Mouse (Mus musculus) intestine, embryonic 16.5 days (tissue): ENCODE measurements around the gene Acta2. TPM values are rescaled to one million over a fixed set of nuclear protein-coding genes. Genes with fewer than 3 reads are reported as not detected.

Experiments
- ATAC-seq: fragments of 200-750 bp; cut with Nextera tagmentation; 2 replicates; pipeline ENCODE4 v1.8.0; 2017; ENCODE audit warnings: moderate TSS enrichment, moderate library complexity
- H3K27ac ChIP-seq: fragments of 300-500 bp; sonication (generic); 2 replicates; pipeline ENCODE4 v1.5.1; 2014; ENCODE audit warnings: mild to moderate bottlenecking, low read length
- H3K27me3 ChIP-seq: fragments of 300-500 bp; sonication (generic); replicated peaks from 2 replicates; pipeline ENCODE4 v1.6.1; 2014; ENCODE audit warnings: low read length, control low read depth, mixed read lengths; ENCODE audit not compliant: control insufficient read depth, insufficient read depth
- H3K36me3 ChIP-seq: fragments of 300-500 bp; sonication (generic); 2 replicates; pipeline ENCODE4 v1.6.1; 2014; ENCODE audit warnings: low read length, control low read depth; ENCODE audit not compliant: control insufficient read depth, insufficient read depth
- H3K4me1 ChIP-seq: fragments of 300-500 bp; sonication (generic); 2 replicates; pipeline ENCODE4 v1.6.1; 2014; ENCODE audit warnings: low read length, control low read depth, mixed read lengths; ENCODE audit not compliant: control insufficient read depth, insufficient read depth
- H3K4me2 ChIP-seq: fragments of 300-500 bp; sonication (generic); 2 replicates; pipeline ENCODE4 v1.6.1; 2014; ENCODE audit warnings: low read depth, low read length, control low read depth
- H3K4me3 ChIP-seq: fragments of 300-500 bp; sonication (generic); 2 replicates; pipeline ENCODE4 v1.5.1; 2014; ENCODE audit warnings: mild to moderate bottlenecking, low read length
- H3K9ac ChIP-seq: fragments of 300-500 bp; sonication (generic); 2 replicates; pipeline ENCODE4 v1.6.1; 2014; ENCODE audit warnings: low read depth, low read length
- H3K9me3 ChIP-seq: fragments of 300-500 bp; sonication (generic); 2 replicates; pipeline ENCODE4 v1.6.1; 2016; ENCODE audit warnings: low read length, control low read depth; ENCODE audit not compliant: control insufficient read depth
- WGBS: fragments of 180-500 bp; shearing (Covaris S2); extraction: QIAGEN DNeasy Blood & Tissue Kit; methylation state at CpG from one replicate; pipeline ENCODE4 v1.1.7; 2014; 5-methylcytosine and 5-hydroxymethylcytosine counted together
- polyA plus RNA-seq: library from polyadenylated mRNA; unstranded; fragments of >200 nt; fragmentation: Nextera tagmentation; extraction: Ambion mirVana; gene quantifications from 2 replicates; pipeline ENCODE4 v1.2.1, GENCODE M21; 2015

The Acta2 gene
- polyA plus RNA-seq, 1 experiment from 2014 or later: 1,574 TPM

GRCm38 (mm10) chr19:34291379-34291778 lies 36.0 kb upstream of the Acta2 start:
- ATAC-seq: no peak
- H3K9me3 ChIP-seq: no peaks in the 10 kb centered on the region
- no peaks in the 10 kb centered on the region for H3K36me3 ChIP-seq
- H3K9ac ChIP-seq: peak overlapping the region; percentile 67
- H3K4me1 ChIP-seq: peaks cover 4% of the 10 kb centered on the region
- H3K4me3 ChIP-seq: peak overlapping the region; percentile 59
- H3K27me3 ChIP-seq: no peaks in the 10 kb centered on the region
- no peak overlapping the region for H3K27ac ChIP-seq
- WGBS: 41% methylated on average over 8 of the region's 8 CpGs
- H3K4me2 ChIP-seq: peak overlapping the region; percentile 97

- Histone ChIP-seq H3K4me3 (peak overlapping the region; percentile 59), H3K4me2 (peak overlapping the region; percentile 97), H3K9ac (peak overlapping the region; percentile 67), H3K4me1 (peaks cover 4% of the 10 kb centered on the region), H3K36me3 (no peaks in the 10 kb centered on the region), H3K27me3 (no peaks in the 10 kb centered on the region), H3K27ac (no peak overlapping the region; the same call in 1 of the 2 replicates), H3K9me3 (no peaks in the 10 kb centered on the region)
- peak; percentile 61 for ATAC-seq
- 5% methylated on average over 15 of the region's 15 CpGs for WGBS
Observed at GRCm38 (mm10) chr19:34290872-34291341, 35.5 kb upstream of the Acta2 start.

DNA sequence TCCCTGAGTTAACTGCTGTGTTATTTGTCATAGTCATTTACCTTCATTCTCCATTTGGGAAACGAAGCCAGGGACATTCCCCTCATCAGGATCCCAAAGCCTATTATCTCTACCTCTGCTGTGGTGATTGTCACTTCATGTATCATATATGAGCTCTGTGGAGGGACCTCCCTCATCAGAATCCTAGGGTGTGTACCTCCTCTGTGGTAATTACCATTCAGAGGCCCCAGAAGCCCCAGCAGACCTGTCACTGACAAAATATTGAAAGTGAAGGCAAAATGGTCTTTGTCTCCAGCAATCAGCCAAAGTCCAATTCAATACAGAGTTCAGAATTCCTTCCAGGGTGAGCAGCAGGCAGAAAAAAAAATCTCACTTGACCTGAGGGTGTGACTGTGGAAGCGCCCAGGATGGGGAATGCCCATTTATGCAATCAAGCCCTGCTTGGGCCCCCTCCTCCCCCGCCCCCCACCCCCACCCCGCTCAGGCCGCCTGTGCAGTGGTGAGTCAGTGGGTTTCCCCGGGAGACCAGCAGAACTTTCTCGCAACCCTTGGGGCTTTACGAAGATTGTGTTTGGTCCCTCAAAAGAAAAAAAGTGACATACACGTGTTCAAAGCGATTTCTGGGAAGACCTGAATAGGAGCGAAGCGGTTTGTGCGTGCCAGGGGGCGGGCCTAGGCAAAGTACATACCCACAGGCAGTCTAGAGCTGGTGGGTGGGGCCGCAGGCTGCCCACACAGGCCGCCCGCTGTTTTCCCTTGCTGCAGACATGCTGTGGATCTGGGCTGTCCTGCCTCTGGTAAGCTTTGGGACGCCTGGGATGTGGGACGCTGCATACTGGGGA lies 34.8 kb upstream of the Acta2 start, which contains the start of gene Fas:
Gene Fas, plus strand, starts transcription at position 719 of the 842 bp plus-strand sequence.
- peaks cover 4% of the 10 kb centered on the region for H3K4me1 ChIP-seq
- no peaks in the 10 kb centered on the region for H3K36me3 ChIP-seq
- WGBS: 2% methylated on average over 18 of the region's 19 CpGs
- H3K27ac ChIP-seq: peak within 1 kb of the TSS; percentile 54
- H3K4me2 ChIP-seq: peak within 1 kb of the TSS; percentile 97
- no peaks in the 10 kb centered on the region for H3K27me3 ChIP-seq
- H3K9me3 ChIP-seq: no peaks in the 10 kb centered on the region
- H3K4me3 ChIP-seq: peak within 1 kb of the TSS; percentile 59
- H3K9ac ChIP-seq: peak within 1 kb of the TSS; percentile 67
- peak; percentile 97 for ATAC-seq

GRCm38 (mm10) chr19:34288696-34289095 lies 33.3 kb upstream of the Acta2 start:
- H3K9me3 ChIP-seq: no peaks in the 10 kb centered on the region
- H3K36me3 ChIP-seq: no peaks in the 10 kb centered on the region
- H3K9ac ChIP-seq: no peak overlapping the region
- ATAC-seq: no peak
- H3K27me3 ChIP-seq: no peaks in the 10 kb centered on the region
- H3K27ac ChIP-seq: no peak overlapping the region
- no peak overlapping the region for H3K4me3 ChIP-seq
- 100% methylated on average over 1 of the region's 1 CpGs for WGBS
- H3K4me2 ChIP-seq: no peak overlapping the region
- peaks cover 4% of the 10 kb centered on the region for H3K4me1 ChIP-seq

- Histone ChIP-seq H3K27me3 (no peaks in the 10 kb centered on the region), H3K36me3 (no peaks in the 10 kb centered on the region), H3K4me2 (no peak overlapping the region), H3K4me1 (peaks cover 4% of the 10 kb centered on the region), H3K27ac (no peak overlapping the region), H3K9me3 (no peaks in the 10 kb centered on the region), H3K4me3 (no peak overlapping the region), H3K9ac (no peak overlapping the region)
- WGBS: 79% methylated on average over 13 of the region's 13 CpGs
- no peak for ATAC-seq
Observed at GRCm38 (mm10) chr19:34287656-34288415, 32.4 kb upstream of the Acta2 start.

- Histone ChIP-seq H3K4me1 (peaks cover 4% of the 10 kb centered on the region), H3K27ac (no peak overlapping the region), H3K36me3 (no peaks in the 10 kb centered on the region), H3K9me3 (no peaks in the 10 kb centered on the region), H3K27me3 (no peaks in the 10 kb centered on the region), H3K4me2 (no peak overlapping the region), H3K9ac (no peak overlapping the region), H3K4me3 (no peak overlapping the region)
- no peak for ATAC-seq
Observed at GRCm38 (mm10) chr19:34287221-34287620, 31.8 kb upstream of the Acta2 start.

DNA sequence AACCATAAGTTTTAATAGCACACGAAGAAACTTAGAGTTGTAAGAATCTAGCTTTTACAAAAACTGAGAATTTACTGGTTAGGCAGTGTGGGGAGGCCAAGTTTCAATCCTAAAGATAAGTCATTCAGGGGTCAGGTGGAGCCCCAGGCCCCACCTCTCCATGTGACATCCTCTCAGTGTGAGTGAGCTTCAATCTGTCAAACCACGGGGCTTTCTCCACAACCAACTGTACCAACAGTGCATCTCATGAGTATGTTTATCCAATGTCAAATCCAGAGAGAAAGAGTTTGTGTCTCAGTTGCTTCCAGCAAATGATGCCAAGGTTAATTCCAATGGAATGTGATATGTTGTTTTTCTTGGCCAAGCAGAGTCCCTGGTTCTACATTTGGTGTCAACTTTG lies 29.4 kb upstream of the Acta2 start:
- Histone ChIP-seq H3K4me2 (no peak overlapping the region), H3K9ac (no peak overlapping the region), H3K36me3 (no peaks in the 10 kb centered on the region), H3K9me3 (no peaks in the 10 kb centered on the region), H3K4me1 (no peaks in the 10 kb centered on the region), H3K27me3 (no peaks in the 10 kb centered on the region), H3K4me3 (no peak overlapping the region), H3K27ac (no peak overlapping the region)
- WGBS: 50% methylated on average over 2 of the region's 2 CpGs
- no peak for ATAC-seq

GRCm38 (mm10) chr19:34284383-34284782 lies 29.0 kb upstream of the Acta2 start:
- Histone ChIP-seq H3K4me1 (no peaks in the 10 kb centered on the region), H3K9ac (no peak overlapping the region), H3K4me2 (peak overlapping the region; percentile 35; the same call in 1 of the 2 replicates)

DNA sequence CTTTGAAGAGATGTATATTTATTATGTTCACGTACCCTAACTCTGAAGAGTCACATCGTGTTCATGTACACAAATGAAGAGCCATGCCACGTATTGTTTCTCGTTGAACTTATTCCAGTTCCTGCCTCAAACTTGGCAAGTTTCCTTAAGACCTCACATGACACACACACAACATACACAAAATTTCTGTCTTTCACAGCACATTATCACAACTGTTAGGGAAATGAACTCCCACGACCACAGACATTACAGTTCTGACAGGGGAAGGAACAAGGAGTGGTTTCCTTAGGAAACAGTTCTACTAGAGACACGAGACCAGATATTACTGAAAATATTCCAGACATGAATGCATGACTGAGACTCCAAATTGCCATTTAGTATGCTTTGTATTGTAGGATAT lies 28.2 kb upstream of the Acta2 start:
- WGBS: 60% methylated on average over 6 of the region's 6 CpGs
- no peak for ATAC-seq
- no peaks in the 10 kb centered on the region for H3K9me3 ChIP-seq
- no peaks in the 10 kb centered on the region for H3K4me1 ChIP-seq
- no peaks in the 10 kb centered on the region for H3K36me3 ChIP-seq
- no peak overlapping the region for H3K9ac ChIP-seq
- H3K4me3 ChIP-seq: no peak overlapping the region
- no peak overlapping the region for H3K27ac ChIP-seq
- no peak overlapping the region for H3K4me2 ChIP-seq
- H3K27me3 ChIP-seq: no peaks in the 10 kb centered on the region

More at GRCm38 (mm10) chr19:34284383-34284782, 29.0 kb upstream of the Acta2 start:
- H3K27me3 ChIP-seq: no peaks in the 10 kb centered on the region
- H3K4me3 ChIP-seq: no peak overlapping the region
- no peaks in the 10 kb centered on the region for H3K36me3 ChIP-seq
- ATAC-seq: no peak
- H3K9me3 ChIP-seq: no peaks in the 10 kb centered on the region
- WGBS: 51% methylated on average over 10 of the region's 10 CpGs
- H3K27ac ChIP-seq: no peak overlapping the region
